Mouse (Mus musculus): ENCODE measurements around the gene Kcnk3.
A peak's percentile ranks its signal among the peaks of the same experiment; 100 is the strongest.

Gene Kcnk3

DNA sequence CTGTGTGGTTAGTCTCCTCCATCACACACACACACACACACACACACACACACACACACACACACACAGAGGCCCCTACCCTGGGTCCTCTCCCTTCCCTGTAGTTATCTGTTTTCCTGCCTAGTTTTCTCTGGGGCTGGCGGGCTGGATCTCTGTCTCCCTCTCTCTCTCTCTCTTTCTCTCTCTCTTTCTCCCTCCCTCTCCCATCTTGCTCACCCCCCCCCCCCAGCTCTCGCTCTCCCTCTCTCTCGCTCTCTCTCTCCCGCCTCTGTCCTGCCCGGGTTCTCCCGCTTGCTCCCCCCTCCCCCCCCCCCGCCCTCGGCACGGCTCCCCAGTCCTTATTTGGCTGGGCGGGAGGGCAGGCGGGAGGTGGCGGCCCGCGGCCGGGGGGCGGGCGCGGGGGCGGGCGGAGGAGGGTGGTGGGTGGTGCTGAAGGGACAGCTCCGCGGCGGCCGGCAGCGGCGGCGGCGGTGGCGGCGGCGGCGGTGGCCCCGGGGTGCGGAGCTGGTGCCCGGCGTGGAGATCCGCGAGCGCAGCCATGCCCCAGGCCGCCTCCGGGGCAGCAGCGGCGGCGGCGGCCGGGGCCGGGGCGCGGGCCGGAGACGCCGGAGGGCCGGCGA, at the start of gene Kcnk3:
Kcnk3 (plus strand) TSS at position 490 of the 620 bp plus-strand sequence.
- peak; percentile 9 for DNase-seq (ENCODE audit: low read depth, low spot score)

DNA sequence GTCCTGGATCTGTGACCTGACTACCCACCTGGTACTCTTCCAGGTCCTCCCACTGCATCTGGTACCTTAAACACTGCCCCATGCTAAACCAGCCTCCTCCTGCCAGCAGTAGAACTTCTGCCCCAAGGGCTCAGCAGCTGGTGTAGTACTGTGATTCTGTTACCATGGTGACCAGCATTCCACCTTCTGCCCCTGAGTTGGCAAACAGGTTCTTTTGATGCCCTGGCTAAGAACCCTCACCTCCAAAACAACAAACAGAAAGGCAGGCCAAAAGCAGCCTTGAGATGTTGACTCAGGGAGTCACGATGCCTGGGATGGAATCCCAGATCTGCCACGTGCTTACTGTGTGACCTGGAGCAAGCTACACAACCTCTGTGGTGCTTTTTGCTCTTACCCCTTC, 42.3 kb upstream of the Kcnk3 start, which contains the start of gene Cib4:
Cib4 (minus strand) TSS at position 139 of the 400 bp plus-strand sequence.
- peak; percentile 40 for DNase-seq (ENCODE audit: low read depth, low spot score)

GRCm38 (mm10) chr5:30548681-30549080, 39.3 kb upstream of the Kcnk3 start:
- no peak for DNase-seq (ENCODE audit: low read depth, low spot score)

DNA sequence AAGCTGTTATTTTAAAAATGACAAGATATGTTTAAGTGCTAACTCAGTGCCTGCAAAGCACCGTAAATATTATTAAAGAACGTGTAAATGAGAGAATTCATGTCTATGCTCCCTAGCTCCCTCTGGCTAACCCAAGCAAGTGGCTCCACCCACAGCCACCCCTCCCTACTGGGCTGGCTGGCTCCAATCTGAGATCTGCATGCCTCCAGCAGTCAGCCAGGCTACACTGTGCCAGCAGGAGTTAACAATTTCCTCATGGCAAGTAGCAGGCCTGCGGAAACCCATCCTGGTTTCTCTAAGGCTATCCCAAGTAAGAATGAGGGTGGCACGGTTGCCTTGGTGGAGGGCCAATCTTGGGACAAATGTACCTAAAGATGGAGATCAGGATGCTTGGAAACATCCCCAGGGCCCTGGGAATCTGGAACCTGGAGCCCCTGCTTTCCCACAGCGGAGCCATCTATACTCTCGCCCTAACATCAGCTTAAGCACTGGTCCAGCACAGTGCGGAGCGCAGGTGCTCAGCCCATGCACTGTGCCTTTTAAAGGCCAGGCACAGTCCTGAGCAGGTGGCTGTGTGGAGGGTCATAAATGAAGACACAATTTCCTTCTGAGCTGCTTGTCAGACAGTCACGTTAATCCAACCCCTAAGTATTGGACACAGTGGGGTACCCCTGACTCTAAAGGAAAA, 37.5 kb upstream of the Kcnk3 start:
- peak; percentile 26 for DNase-seq (ENCODE audit: low read depth, low spot score)

DNA sequence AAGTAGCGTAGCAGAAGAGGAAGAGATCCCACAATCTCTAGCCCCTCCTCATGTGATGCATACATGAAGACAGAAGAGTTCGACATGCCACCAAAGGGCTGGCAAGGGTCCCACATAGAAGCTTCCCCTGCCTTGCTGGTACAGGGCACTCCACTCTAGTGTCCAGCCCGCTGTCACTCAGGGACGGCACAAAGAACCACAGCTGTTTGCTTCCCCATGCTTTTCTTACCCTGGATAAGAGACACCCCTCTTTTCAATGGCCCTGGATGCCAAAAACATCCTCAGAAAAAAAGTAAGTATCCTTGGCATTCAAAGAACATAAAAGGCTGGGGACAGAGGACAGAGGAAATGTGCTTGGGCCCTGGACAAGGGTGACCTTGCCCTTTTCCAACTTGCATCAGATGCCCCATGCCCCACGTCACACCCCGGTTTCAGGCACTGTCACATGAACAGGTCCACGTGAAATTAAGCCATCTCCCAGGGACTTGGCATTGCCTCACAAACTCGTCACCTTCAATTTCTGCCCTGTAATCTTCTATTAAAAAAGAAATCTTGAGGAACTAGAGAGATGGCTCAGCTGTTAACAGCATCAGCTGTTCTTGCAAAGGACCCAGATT, 36.8 kb upstream of the Kcnk3 start:
- DNase-seq (ENCODE audit: low read depth, low spot score), result no peak

DNA sequence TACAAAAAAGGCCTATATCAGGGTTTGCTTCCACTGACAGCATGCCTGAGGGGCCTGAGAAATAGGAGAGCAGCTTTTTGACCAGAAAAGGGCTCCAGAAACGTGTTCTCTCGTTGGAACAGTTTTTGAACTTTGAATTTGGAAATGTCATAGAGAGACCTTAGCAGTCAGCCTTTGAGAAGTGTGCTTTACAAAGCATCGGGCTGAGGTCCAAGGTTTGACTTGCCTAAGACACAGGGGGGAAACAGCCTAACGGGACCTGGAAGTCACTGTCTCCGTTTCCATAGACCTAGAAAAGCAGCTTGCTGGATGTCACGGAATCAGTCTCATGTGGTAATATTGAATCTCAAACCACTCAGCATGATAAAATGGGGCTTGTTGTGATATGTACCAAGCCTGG, 36.0 kb upstream of the Kcnk3 start:
- DNase-seq (ENCODE audit: low read depth, low spot score), result no peak

DNA sequence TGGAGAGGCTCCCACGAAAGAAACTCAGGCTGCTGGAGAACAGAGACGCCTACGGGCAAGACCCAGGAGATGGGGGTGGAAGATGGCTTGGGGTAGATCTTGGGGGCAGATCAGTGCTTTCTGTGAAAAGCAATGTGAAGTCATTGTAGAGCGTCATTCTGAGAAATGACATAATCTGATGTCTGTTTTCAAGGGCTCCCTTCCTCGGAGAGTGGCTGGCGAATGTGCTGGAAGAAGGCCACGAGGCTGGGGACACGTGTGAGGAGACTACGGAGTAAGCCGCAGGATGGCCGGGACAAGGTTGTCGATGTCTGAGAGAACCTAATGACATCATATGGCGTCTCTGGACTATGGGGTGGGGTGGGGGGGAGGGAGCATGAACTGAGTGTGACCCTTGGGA, 34.0 kb upstream of the Kcnk3 start:
- DNase-seq (ENCODE audit: low read depth, low spot score), result no peak

DNA sequence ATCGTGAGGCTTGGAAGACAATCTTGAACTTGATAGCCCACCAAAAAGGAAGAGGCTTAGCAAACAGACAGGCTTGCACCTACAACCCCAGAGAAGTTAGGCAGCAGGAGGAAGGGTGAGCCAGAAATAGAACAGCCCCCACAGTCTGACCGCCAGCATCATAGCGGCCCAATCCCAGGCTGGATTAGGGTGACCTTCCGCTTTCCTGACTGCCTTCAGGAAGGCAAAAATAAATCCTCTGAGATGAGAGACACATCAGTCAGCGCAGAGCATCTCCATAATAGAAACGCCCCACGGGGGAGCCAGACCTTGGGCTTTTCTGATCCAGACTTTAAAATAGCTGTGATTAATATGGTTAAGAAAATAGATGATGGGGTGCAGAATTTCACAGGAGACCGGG, 33.0 kb upstream of the Kcnk3 start:
- no peak for DNase-seq (ENCODE audit: low read depth, low spot score)

DNA sequence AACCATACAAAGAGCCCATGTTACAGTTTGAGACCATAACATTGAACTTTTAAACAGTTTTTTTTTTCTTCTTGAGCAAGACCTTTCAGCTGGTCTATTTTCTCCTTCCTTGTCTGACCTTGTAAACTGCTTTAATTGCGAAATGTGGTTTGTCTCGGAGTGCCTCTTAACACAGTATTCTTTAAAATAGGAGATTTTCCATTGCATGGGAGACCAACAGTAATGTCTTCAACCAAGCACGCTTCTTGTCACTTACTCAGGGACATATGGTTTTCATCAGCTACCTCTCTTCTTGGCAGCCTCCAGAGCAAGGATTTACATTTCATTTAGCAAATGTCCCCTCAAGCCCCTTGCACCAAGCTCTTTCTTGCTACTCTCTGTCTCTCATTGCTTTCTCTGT, 31.7 kb upstream of the Kcnk3 start:
- DNase-seq (ENCODE audit: low read depth, low spot score), result peak; percentile 17

DNA sequence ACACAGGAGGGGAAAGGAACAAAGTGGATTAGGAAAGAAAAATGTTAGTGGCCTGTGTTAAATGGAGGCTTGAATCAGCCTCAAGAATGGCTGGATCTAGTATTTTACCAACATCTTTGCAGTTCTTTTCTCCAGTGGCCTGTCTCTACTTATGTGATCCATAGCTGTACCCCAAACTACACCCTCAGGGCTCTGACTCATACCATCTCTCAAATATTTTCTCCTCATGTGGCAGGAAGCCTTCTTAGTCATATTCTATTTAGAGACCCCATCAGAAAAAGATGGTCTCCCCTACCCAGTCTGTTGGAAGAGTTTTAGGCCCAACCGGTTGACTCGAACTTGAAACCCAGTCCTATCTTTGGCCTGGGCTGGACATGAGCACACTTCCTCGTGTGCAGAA, 28.5 kb upstream of the Kcnk3 start:
- no peak for DNase-seq (ENCODE audit: low read depth, low spot score)

DNA sequence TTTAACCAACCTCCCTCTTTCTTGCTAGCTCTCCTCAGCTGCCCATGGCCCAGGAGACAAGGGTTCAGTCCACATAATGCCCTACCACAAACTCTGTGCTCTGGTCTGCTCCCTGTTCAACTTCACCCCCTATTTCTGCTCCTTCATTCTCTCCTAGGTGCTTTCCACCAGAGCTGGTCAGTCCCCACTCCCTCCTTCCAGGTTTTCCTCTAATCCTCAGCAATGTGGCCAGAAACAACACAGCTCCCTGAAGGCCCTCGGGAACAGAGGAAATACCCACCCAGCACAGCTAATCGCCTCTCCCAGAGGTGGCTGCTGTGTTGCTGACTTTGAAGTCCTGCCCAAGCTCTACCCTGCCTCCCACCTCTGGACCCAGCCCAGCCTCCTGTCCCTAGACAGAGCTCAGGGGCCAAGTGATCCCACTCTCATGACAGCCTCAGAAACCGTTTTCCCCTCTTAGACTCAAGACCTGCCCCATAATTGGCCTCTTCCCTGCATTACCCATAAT, 27.9 kb upstream of the Kcnk3 start:
- no peak for DNase-seq (ENCODE audit: low read depth, low spot score)

DNA sequence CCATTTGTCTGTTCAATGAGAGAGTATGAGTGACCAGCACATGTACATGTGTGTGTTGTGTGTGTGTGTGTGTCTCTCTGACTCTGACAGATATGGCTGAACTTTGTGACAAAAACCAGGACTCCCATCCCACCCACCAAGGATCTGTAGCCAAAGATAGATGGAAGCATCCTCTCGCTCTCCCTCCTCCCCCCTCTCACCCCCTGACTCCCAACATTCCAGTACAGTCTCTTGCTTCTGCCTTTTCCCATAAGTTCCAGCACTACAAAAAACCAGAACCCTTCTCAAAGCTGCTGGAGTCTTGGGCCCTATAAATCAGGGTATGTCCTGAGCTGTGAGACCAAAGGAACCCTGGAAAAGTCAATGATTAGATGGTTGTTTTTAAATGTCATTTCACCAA, 19.5 kb upstream of the Kcnk3 start:
- DNase-seq (ENCODE audit: low read depth, low spot score), result no peak

DNA sequence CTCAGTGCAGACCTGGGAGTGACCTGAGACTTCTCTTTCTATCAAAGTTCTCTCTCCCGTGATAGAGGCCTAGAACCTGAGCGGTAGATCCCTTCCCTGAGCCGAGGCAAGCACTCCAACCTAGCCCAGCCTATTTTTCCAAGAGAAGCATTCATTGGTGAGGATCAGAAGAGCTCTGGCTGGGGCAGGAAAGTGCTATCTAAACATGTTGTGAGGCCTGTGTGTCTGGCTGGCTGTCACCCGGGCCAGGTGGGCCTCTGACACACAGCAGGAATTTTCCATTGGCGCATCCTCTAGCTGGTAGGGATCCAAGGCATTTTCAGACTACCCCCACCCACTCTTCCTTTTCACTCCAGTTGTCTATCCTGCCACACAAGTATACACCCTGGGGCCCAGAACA, 16.1 kb upstream of the Kcnk3 start:
- DNase-seq (ENCODE audit: low read depth, low spot score), result no peak

GRCm38 (mm10) chr5:30574367-30574766, 13.6 kb upstream of the Kcnk3 start:
- DNase-seq (ENCODE audit: low read depth, low spot score), result no peak

- no peak for DNase-seq (ENCODE audit: low read depth, low spot score)
Observed at GRCm38 (mm10) chr5:30576233-30576632, 11.7 kb upstream of the Kcnk3 start.

GRCm38 (mm10) chr5:30577251-30577650, 10.7 kb upstream of the Kcnk3 start:
- DNase-seq (ENCODE audit: low read depth, low spot score), result no peak

GRCm38 (mm10) chr5:30577654-30578310, 10.2 kb upstream of the Kcnk3 start:
- DNase-seq (ENCODE audit: low read depth, low spot score), result no peak

DNA sequence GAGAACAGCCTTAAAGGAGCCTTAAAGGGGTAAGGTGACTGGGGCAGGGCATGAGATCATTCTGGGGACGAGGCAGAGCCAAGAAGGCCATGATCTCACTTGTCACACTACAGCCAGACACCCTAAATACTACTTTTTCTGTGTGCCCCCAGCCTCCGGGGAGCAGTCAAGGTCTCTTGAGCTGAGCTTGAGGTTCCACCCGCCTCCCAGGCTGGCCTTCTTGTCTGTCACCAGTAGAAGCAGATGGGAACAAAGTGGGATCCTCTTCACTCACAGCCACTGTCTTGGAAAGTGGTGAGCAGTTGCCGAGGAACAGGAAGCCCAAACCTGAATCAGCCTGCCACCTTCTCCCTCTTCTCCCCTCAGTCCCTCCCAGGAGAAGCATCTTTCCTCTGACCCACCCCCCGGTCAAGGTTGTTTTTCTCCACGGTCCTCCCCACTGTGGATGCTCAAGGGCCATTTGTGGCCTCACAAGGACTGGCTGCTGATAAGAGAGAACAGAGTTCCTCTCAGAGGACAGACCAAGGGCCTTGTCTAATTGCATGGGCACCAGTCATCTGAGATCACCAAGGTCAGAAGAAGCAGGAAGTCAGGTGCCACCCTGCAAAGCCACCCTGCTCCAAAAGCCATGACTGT, 9.4 kb upstream of the Kcnk3 start:
- DNase-seq (ENCODE audit: low read depth, low spot score), result no peak

GRCm38 (mm10) chr5:30580725-30581124, 7.2 kb upstream of the Kcnk3 start:
- DNase-seq (ENCODE audit: low read depth, low spot score), result no peak

GRCm38 (mm10) chr5:30582017-30582416, 6.0 kb upstream of the Kcnk3 start:
- DNase-seq (ENCODE audit: low read depth, low spot score), result no peak

DNA sequence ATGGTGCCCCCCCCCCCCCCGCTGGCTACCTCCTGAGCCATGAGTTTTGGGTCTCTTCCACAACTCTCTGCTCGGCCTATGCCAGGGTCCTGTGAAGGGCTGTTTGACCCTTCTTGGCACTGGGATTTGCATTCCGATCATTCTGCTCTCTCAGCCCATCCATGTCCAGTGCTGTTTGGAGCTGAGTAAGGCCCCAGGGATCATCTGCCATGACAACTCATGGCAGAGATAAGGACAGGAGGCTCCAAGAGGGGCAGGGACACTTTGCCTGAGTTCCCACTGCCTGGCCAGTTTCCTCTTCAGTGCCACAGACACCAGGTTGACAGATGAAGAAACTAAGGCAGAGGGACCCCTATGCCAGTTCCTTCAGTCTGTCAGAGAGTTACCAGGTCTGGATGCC, 1.4 kb upstream of the Kcnk3 start:
- no peak for DNase-seq (ENCODE audit: low read depth, low spot score)

GRCm38 (mm10) chr5:30587101-30587500, 869 bp upstream of the Kcnk3 start:
- DNase-seq (ENCODE audit: low read depth, low spot score), result no peak

Data from forelimb bud, embryonic 11.5 days (tissue).